Mouse (Mus musculus) heart, embryonic 14.5 days (tissue): ENCODE results near the gene Zfp592. TPM values are rescaled to one million over a fixed set of nuclear protein-coding genes. Genes with fewer than 3 reads are reported as not detected.
"Not testable (repeated sequence)": the region's sequence is repeated elsewhere in the genome, so short reads cannot be mapped to it uniquely, and the experiment has no call there.

Source experiments
- ATAC-seq: fragments of 200-750 bp; cut with Nextera tagmentation; 2 replicates; pipeline ENCODE4 v1.8.0; 2017; ENCODE audit warnings: low read depth, moderate TSS enrichment; ENCODE audit not compliant: insufficient number of reproducible peaks, insufficient read depth, low FRiP score
- H3K27ac ChIP-seq, 2 experiments: fragments of 200-500 bp in 1 of 2; fragments of 300-500 bp in 1 of 2; sonication (generic) in 1 of 2; replicated peaks in 1 of 2; 2 replicates each; pipeline ENCODE4 v1.5.1; 2012 to 2014; ENCODE audit warnings: low read depth in 2 of 2, low read length in 2 of 2, control low read depth in 1 of 2, mild to moderate bottlenecking in 1 of 2, mixed read lengths in 1 of 2; ENCODE audit not compliant: control insufficient read depth in 1 of 2, insufficient read depth in 1 of 2
- H3K27me3 ChIP-seq: fragments of 300-500 bp; sonication (generic); 2 replicates; pipeline ENCODE4 v1.6.1; 2014; ENCODE audit warnings: mild to moderate bottlenecking, low read length, control low read depth; ENCODE audit not compliant: control insufficient read depth, insufficient read depth
- H3K36me3 ChIP-seq: fragments of 300-500 bp; sonication (generic); 2 replicates; pipeline ENCODE4 v1.6.1; 2014; ENCODE audit warnings: mild to moderate bottlenecking, control low read depth, low read length, mixed read lengths; ENCODE audit not compliant: control insufficient read depth, insufficient read depth
- H3K4me1 ChIP-seq, 2 experiments: fragments of 200-500 bp in 1 of 2; fragments of 300-500 bp in 1 of 2; sonication (generic) in 1 of 2; 2 replicates each; pipeline ENCODE4 v1.6.1; 2012 to 2014; ENCODE audit warnings: low read length in 2 of 2, control low read depth in 1 of 2, mixed read lengths in 1 of 2; ENCODE audit not compliant: control insufficient read depth in 2 of 2, insufficient read depth in 2 of 2
- H3K4me2 ChIP-seq: fragments of 300-500 bp; sonication (generic); 2 replicates; pipeline ENCODE4 v1.6.1; 2014; ENCODE audit warnings: mild to moderate bottlenecking, low read length
- H3K4me3 ChIP-seq, 2 experiments: fragments of 200-500 bp in 1 of 2; fragments of 300-500 bp in 1 of 2; sonication (generic) in 1 of 2; 2 replicates each; pipeline ENCODE4 v1.5.1; 2012 to 2014; ENCODE audit warnings: low read length in 2 of 2, mild to moderate bottlenecking in 2 of 2, control low read depth in 1 of 2, low read depth in 1 of 2, moderate library complexity in 1 of 2; ENCODE audit not compliant: control insufficient read depth in 1 of 2, insufficient read depth in 1 of 2
- H3K9ac ChIP-seq: fragments of 300-500 bp; sonication (generic); 2 replicates; pipeline ENCODE4 v1.6.1; 2014; ENCODE audit warnings: mild to moderate bottlenecking, low read length
- H3K9me3 ChIP-seq: fragments of 300-500 bp; sonication (generic); 2 replicates; pipeline ENCODE4 v1.6.1; 2016; ENCODE audit warnings: low read length, control low read depth; ENCODE audit not compliant: control insufficient read depth
- WGBS: fragments of 180-500 bp; shearing (Covaris S2); extraction: QIAGEN DNeasy Blood & Tissue Kit; methylation state at CpG from one replicate; pipeline ENCODE4 v1.1.7; 2014; 5-methylcytosine and 5-hydroxymethylcytosine counted together
- polyA plus RNA-seq: library from polyadenylated mRNA; unstranded; fragments of >200 nt; fragmentation: Nextera tagmentation; extraction: Ambion mirVana; gene quantifications from 2 replicates; pipeline ENCODE4 v1.2.1, GENCODE M21; 2014

Zfp592 gene
- polyA plus RNA-seq, 1 experiment from 2014 or later, result 10.2 TPM

DNA sequence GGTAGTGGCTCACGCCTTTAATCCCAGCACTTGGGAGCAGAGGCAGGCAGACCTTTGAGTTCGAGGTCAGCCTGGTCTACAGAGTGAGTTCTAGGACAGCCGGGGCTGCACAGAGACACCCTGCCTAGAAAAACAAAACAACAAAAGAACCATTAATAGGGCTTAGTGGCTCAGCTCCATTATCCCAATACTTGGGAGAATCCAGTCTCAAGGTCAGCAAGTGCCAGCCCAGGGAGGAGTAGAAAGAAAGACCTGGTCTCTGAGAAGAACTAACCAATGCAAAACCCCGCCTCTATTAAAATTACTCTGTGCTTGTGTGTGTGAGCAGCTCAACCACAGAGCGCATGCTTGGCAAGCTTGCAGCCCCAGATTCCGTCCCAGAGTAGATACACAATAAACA is 30.7 kb upstream of the Zfp592 start:
- Histone ChIP-seq H3K9me3 (0 out of 2 replicates have a peak, but pooled peaks cover 5% of the 10 kb centered on the region), H3K36me3 (no peaks in the 10 kb centered on the region), H3K27ac (no peak overlapping the region), H3K4me1 (no peaks in the 10 kb centered on the region), H3K9ac (no peak overlapping the region), H3K4me2 (no peak overlapping the region), H3K4me3 (no peak overlapping the region), H3K27me3 (no peaks in the 10 kb centered on the region)
- 77% methylated on average over 6 of the region's 6 CpGs for WGBS
- no peak for ATAC-seq

DNA sequence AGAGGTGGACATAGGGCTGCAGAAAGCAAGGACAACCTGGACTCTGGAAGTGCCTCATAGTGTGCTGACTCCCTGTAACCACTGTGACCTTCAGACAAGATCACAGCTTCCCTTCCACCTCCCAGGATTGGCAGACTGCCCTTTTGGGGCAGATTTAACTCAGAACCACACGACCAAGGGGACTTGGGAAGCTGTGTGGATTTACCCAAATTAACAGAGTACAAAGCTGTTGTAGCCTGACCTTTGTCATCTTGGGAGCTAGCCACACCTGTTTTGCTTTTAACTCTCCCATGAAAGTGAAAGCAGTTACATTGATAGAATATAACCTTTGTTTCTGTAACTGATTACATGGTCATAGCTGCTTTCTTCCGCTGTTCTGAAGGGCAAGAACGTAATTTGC is 22.6 kb upstream of the Zfp592 start:
- Histone ChIP-seq H3K9ac (no peak overlapping the region), H3K27ac (no peak overlapping the region)
- WGBS, result 65% methylated on average over 3 of the region's 3 CpGs

DNA sequence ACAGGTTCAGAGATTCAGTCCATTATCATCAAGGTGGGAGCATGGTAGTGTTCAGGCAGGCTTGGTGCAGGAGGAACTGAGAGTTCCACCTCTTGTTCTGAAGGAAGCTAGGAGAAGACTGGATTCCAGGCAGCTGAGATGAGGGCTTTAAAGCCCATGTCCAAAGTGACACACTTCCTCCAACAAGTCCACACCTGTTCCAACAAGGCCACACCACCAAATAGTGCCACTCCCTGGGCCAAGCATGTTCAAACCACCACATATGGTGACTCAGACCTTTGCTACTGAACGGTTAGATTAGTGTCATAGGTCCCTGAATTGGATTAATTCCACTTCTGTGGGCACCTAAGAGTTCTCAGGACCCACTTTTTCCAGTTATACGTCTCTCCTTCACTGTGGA is 22.1 kb upstream of the Zfp592 start:
- no peaks in the 10 kb centered on the region for H3K27me3 ChIP-seq
- no peak for ATAC-seq

More for the DNA sequence above, 22.6 kb upstream of the Zfp592 start:
- Histone ChIP-seq H3K27me3 (no peaks in the 10 kb centered on the region), H3K4me2 (no peak overlapping the region), H3K4me3 (no peak overlapping the region), H3K9me3 (0 out of 2 replicates have a peak, but pooled peaks cover 7% of the 10 kb centered on the region), H3K4me1 (no peaks in the 10 kb centered on the region), H3K36me3 (no peaks in the 10 kb centered on the region)
- ATAC-seq, result no peak

DNA sequence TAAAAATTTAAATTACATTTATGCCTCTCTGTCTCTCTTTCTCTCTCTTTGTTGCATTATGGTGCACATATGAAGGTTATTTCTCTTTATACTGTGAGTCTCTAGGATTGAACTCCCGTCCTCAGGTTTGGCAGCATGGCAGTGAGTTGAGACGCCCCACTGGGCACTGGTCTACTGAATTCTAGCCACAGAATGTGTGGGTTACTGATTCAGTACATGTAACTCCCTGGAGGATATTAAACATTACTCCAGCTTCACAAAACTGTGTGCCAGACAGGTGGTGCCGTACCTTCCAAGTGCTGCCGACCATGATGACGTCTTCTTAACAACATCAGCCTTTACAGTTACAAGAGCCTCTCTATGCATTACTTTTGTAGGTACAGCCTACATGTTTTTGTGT is 21.4 kb upstream of the Zfp592 start:
- no peak overlapping the region for H3K4me2 ChIP-seq
- no peak for ATAC-seq
- no peak overlapping the region for H3K9ac ChIP-seq
- 0 out of 2 replicates have a peak, but pooled peaks cover 3% of the 10 kb centered on the region for H3K9me3 ChIP-seq
- no peaks in the 10 kb centered on the region for H3K36me3 ChIP-seq
- H3K4me3 ChIP-seq, result no peak overlapping the region
- 92% methylated on average over 5 of the region's 5 CpGs for WGBS
- H3K27me3 ChIP-seq, result no peaks in the 10 kb centered on the region
- H3K4me1 ChIP-seq, result no peaks in the 10 kb centered on the region
- H3K27ac ChIP-seq, result no peak overlapping the region

More for the DNA sequence above, 22.1 kb upstream of the Zfp592 start:
- Histone ChIP-seq H3K36me3 (no peaks in the 10 kb centered on the region), H3K27ac (no peak overlapping the region), H3K9ac (no peak overlapping the region), H3K9me3 (0 out of 2 replicates have a peak, but pooled peaks cover 7% of the 10 kb centered on the region), H3K4me3 (no peak overlapping the region), H3K4me2 (no peak overlapping the region), H3K4me1 (no peaks in the 10 kb centered on the region)
- WGBS, result 87% methylated on average over 2 of the region's 2 CpGs

DNA sequence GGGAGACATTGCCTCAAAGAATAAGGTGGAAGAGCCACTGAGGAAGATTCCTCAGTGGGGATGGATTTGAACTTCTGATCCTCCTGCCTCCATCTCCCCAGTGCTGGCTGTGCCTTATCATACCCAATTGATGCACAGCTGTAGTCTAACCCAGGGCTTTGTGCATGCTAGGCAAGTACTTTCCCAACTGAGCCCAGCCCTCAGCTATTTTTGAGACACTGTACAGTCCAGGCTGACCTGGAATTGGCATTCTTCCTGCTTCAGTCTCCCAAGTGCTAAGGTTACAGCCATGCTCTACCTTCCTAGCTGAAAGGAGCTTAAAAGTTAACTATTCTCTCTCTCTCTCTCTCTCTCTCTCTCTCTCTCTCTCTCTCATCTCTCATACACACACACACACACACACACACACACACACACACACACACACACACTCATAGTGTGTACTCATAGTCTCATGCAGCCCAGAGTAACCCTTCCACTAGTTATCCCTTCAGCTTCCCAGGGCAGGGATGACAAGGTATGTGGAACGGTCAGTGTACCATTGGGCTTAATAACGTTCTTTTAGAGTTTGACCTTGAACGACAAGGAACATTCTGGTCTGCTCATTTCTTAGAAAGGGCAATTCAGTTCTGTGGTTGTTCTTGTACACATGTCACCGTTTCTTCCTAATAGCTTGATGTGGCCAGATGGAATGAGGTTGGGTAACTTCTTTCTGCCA is 20.4 kb upstream of the Zfp592 start:
- not testable (repeated sequence) for H3K9ac ChIP-seq, H3K4me1 ChIP-seq, H3K4me2 ChIP-seq, H3K27me3 ChIP-seq, ATAC-seq, H3K4me3 ChIP-seq, H3K27ac ChIP-seq, H3K9me3 ChIP-seq, H3K36me3 ChIP-seq
- WGBS, result 70% methylated on average over 4 of the region's 4 CpGs

DNA sequence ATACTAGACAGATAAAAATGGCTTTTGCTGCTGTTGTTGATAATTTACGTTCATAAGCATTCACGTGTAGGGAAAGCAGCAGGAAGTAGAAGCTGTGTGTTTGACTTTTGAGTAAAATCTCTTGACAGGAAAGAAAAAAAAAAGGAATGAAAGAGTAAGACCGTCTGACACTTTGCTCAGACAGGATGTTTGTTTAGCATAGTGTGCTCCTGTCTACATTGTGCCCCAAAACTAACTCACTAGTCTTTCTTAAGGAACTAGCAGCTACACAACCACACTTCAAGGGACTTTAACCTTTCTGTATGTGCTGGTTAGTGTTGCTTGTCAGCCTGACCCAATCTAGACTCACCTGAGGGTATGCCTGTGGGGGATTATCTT is 19.9 kb upstream of the Zfp592 start:
- H3K36me3 ChIP-seq, H3K27ac ChIP-seq, H3K4me3 ChIP-seq, ATAC-seq, H3K27me3 ChIP-seq, H3K9ac ChIP-seq, H3K4me1 ChIP-seq, H3K9me3 ChIP-seq, H3K4me2 ChIP-seq: not testable (repeated sequence)
- 58% methylated on average over 3 of the region's 3 CpGs for WGBS

DNA sequence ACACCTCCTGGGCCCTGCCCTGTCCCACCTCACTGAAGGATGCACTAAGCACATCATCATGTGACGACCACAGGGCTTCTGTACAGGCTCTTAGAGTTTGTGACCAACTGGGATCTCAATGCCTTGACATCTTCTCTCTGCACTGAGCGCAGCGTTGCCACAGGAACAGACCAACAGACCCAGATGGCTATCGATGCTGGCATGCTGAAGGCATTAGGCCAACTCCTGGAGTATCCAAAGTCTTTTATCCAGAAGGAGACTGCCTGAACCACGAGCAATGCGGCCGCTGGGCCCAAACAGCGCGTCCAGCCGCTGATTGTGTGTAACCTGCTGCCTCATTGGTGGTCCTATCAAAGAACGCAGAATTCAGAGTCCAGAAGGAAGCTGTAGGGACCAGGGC is 12.9 kb upstream of the Zfp592 start:
- Histone ChIP-seq H3K9ac (no peak overlapping the region), H3K4me1 (no peaks in the 10 kb centered on the region), H3K4me3 (no peak overlapping the region), H3K27me3 (no peaks in the 10 kb centered on the region), H3K27ac (no peak overlapping the region), H3K9me3 (no peaks in the 10 kb centered on the region), H3K4me2 (no peak overlapping the region), H3K36me3 (no peaks in the 10 kb centered on the region)
- WGBS, result 85% methylated on average over 11 of the region's 11 CpGs
- no peak for ATAC-seq
